Mouse (Mus musculus) R1 (cell line): ENCODE measurements around the gene Lalba.
"Not testable (repeated sequence)": the region's sequence is repeated elsewhere in the genome, so short reads cannot be mapped to it uniquely, and the experiment has no call there.

Experiments
- DNase-seq: peaks from one replicate; pipeline ENCODE4 v3.0.0-alpha.2; 2018; ENCODE audit warnings: low read depth, low spot score

The Lalba gene

DNA sequence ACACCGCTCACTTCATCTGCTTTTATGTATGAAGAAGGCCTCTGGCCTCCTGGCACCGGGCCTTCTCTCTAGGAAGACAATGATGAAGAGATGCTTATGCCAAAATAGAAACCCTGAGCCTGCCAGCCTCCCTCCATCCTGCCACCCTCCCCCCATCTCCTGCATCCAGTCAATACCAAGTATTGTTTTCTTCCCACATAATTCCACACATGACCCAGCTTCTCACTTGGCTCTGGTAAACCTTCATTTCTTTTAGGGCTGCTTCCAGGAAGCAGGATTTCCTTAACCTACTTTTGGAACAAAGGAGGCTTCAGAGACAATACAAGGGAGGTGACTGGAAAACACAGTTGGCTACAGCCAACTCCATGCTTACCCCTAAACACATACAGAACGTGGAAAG lies at the start of gene Lalba:
Gene Lalba, minus strand, starts transcription at position 21 of the 400 bp plus-strand sequence.
- DNase-seq = no peak

DNA sequence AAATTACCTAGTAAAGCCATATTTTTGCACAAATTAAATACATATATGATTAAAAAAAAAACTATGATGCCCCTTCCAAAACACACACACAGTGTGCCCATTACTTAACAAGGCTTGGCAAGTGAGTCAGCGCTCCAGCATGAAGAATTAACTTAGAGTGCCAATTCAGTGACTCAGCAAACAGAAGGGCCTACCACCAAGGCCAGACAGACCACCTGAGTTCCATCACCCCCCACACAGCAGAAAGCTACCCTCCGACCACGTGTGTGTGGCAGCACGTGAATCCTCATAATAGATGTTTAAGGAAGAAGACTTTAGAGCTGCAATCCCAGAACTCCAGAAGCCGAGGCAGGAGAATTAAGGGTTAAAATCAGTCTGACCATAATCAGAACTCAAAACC lies 49.8 kb upstream of the Lalba start:
- DNase-seq = peak; percentile 36

DNA sequence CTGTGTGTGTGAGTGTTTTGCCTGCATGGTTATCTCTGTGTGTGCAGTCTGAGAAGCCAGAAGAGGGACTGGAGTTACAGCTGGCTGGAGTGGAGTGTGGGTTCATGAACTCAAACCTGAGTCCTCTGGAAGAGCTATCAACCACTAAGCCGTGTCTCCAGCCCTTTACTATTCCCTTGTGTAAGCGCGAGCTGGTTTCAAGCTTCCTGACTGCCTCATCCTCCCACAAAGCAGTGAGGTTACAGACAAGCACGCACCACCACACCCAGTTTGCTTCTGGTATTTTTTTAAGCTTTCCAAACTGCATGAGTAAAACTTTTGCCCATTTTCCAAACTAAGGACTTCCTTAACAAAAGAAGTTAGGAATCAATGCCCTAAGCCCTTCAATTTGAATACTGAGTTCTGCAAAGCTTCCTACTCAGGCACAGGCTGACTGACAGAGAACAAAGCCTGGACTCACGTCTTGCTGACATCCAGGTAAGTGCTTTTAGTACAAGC lies 45.6 kb upstream of the Lalba start:
- peak; percentile 55 for DNase-seq

DNA sequence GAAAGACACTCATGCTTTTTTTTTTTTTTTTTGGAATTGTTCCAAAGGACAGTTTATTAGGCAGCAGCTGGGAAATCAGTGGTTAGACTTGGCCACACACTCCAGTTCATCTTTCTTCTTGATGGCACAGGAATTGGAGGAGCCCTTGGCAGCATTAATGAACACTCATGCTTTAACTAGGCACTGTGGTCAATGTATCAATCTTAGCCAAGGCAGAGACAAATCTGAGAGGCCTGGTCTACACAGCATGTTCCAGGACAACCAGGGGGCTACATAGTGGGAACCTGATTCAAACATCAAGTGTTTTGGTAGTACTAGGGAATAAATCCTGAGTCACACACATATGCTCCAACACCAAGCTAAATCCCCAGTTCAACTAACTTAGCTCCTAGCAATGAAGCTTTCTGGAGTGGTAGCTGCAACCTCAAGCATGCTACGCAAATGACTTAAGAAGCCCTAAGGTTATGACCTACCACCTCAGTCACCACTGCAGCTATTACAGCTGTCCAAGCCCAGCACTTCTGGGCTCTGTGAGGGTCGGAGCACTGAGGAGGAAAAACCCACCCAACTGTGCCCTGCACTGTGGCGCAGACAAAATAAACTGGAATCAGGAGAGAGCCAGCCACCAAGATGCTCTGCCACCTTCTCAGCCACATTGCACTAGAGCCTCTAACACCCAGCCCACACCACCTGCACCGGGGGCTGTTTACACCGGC lies 44.7 kb upstream of the Lalba start:
- DNase-seq = no peak

DNA sequence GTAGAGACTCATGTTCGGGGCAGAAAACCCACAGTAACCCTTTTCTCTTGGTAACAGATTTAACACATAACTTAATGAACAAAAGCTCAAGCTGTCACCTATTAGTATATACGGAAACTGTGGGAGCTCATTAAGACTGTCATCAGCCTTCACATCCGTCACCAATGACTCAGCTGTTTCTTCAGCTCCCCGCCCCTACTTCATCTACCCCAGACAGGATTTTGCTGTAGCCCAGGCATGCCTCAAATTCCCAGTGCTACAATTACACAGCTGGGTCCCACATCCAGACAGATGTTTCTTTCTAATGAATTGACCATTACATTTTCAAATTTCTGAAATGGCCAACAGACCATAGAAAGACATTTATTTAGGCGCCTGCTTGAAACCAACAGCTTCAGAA lies 43.5 kb upstream of the Lalba start:
- DNase-seq = peak; percentile 77

DNA sequence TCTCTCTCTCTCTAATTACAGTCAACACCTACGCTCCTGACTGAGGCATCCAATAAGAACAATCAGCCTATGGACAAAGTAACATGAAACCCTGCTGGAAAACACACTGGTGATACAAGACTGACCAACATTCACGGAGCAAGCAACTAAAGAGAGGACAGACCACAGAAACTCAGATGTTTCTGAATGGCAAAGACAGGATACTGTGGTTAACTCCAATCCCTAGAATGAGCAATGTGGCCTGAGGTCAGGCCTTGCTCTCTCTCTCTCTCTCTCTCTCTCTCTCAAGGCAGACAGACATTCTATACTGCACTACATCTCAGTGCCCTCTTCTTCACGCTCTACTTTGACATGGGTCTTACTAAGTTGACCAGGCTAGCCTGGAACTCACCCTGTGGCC lies 38.7 kb upstream of the Lalba start:
- no peak for DNase-seq

DNA sequence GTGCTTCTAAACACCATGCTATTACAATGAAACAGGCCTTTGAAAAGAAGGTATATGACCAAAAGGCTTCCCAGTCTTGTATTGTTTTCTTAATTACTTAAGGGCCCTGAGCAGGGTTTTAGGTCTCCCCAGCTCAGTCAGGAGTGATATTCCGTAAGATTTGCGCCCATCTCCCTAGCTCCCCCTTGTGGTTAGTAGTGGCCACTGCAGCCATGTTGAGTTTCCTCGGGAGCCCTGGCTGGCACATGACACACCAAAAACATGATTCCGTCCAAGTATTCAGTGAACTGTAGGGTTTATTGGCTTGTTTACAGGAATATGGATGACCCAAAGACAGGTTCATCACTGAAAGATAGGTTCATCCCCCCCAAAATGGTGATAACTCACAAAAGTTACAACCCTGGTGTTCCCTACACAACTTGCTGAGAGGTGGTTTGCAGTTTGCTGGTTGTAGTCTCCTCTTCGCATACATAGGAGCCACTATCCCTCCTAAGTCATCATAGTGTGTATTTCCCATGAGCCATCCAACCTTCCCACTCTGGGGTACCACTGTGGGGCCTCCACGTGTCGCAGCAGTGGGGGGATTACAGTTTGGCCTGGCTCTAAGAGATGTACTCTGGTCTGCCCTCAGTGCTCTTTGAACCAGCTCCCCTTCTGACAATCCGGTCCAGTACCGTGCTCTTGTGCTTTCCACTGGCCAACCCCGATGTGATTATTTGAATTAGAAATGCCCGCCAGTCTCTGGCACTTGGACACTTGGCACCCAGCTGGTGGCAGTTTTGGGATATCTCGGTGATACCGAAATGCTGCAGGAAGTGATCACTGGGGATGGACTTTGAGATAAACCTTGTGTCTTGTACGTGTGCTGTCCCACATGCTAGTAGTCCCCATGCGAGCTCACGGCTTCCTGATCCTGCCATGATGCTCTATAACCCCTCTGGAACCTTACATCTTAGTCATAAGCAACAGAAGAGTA lies 35.1 kb upstream of the Lalba start:
- peak; percentile 71 for DNase-seq

DNA sequence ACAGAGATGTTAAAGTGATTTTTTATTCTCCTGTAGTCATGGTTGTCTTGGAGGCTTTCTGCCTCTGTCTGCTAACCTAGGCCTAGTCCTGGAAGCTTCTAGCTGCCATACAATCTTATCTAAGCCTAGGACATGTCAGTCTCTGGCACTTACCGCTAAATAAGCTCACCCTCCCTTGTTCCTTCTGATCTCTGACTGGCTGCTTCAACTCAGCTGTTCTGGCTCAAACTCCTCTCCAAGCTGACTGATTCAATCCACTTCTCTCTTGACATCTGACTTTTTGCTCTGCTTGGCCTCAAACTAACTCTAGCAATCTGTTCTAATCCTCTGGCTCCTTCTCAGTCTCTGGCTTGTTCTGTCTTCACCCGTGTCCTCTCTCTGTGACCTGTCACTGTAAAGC lies 32.3 kb upstream of the Lalba start:
- not testable (repeated sequence) for DNase-seq

DNA sequence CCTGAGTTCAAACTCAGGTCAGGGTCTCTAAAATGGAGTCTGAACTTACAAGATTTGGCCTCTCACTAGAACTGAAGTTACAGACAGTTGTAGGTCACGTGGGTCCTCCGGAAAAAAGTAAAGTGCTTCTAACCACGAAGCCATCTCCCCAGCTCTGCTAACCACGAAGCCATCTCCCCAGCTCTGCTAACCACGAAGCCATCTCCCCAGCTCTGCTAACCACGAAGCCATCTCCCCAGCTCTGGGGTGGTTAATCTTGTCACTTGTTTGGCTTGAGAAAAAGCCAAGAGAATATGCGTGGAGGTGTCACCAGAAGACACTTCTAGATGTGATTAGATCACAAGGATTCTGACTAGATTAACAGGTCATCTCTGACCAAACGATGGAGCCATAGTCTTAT lies 31.6 kb upstream of the Lalba start:
- DNase-seq = no peak

DNA sequence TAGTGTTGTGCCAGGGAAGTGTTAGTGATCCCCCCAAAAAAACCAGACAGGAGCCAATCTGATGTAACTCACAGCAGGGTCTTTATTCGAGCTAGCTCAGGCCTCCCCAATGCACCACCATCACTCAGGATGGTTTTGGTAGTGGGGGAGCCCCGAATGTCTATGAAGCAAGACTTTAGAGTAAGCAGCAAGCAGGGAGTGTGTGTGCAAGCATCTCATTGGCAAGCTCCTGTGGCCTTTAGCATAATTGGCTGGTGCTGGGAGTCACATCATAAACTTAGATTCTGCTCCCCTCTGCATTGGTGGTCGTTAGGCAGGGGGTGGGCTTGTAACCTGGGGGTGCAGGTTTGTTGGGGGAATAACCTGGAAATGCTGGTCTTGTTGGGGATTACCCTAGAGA lies 31.2 kb upstream of the Lalba start:
- DNase-seq = not testable (repeated sequence)

DNA sequence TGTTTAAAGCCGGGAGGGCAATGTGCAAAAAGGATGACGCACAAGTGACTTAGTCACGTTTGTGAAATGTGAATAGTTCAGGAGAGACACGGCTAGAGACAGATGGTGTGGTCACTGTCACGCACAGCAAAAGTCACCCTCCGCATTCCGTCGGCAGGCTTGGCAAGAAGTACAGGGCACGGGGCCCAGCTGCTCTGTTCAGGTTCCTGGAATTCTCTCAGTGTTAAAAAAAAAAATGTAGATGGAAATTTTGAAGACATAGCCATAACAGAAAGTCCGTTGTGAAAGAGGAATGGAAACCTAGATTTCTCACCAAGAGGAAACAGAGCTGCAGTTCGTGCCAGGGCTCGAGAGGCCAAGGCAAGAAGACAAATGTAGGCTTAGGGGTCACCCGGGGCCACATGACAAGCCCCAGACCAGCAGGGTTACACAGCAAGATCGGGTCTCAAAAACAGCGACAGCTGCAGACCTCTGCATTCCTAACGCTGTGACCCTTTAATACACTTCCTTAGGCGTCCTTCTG lies 30.3 kb upstream of the Lalba start:
- DNase-seq = no peak

DNA sequence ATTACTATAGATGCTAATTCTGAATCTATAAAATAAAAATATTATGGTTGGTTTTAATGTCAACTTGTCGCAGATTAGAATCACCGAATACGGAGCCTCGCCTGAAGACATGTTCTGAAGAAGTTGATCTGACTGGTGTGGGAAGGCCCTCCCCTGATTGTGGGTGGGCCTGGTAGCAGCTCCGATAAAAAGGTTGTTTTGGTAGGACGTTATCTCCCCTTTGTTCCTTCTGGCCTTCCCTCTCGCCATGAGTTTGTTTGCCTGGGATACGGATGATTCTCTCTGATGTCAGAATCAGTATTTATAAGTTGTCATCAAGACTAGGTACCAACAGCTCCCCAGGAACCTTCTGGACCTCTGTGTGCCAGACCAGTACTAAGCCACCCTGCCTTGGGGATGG lies 29.7 kb upstream of the Lalba start:
- DNase-seq = no peak

DNA sequence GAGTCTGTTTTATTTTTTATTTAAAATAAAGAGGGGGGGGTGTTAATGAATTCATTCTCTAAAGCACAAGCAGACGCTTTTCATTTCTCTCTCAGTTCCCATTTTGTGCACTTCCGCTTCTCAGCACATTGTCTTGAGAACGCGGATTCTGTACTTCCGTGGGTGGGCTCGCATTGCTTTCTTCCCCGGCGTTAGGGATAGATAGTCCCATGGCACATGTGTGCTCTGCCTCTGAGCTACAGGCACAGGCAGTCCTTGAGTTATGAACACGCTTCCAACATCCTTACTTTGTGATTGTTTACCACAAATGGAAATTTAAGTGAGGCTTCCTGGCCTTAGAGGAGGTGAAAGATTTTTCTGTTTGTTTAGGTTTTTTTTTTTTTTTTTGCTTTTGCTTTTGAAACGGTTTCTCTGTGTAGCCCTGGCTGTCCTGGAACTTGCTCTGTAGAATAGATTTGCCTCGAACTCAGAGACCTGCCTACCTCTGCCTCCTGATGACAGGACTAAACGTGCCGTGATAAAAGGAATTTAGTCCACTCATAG lies 28.9 kb upstream of the Lalba start:
- DNase-seq = no peak

DNA sequence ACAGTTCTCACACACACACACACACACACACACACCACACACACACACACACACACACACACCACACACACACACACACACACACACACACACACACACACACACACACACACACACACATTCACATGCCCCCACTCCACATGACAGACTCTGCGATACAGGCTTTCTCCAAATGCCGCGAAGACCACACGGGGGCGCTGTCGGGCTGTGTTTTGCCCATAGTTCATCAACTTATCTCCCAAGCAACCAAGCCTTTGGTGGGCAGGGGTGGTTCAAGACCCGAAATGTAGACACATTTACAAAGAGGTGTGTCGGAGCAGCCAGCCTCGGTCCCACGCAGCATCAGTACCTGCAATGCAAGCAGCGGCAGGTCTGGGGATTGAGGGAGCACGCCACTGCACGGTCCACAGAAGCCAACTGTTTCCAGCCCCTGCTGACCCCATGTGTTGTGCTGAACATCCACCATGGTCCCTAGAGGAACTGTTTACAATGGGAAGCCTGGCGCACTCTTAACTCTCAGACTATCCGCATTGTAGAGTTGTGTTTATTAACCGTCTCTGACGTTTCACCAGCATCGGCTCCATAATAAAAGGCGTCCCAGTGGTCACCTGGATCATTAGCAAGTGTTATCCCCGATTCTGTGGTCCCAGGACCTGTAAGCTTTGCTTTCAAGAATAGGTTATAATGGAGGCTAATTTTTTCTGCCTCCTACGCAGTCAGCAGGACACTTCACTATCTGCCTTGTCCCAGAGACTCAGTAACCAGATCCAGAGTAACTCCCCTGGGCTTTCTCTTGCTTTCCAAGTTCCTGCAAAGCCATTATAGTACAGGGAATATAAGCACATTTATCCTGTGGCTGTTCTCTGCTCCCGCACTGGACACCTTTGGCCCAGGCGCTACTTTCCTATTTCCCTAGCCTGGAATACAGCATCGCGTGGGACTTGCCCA lies 28.2 kb upstream of the Lalba start:
- peak; percentile 84 for DNase-seq

DNA sequence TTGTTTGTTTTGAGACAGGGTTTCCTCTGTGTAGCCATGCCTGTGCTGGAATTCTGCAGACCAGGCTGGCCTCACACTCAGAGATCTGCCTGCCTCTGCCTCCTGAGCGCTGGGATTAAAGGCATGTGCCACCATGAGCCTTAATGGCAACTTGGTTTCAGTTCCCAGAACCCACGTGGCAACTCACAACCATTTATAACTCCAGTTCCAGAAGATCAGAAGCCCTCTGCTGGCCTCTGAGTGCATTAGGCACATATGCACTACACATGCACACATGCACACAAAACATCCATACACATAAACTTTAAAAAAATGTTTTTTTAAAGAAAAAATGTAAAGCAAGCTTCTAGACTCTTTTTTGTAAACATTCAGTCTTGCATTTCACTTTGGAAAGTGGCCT lies 26.9 kb upstream of the Lalba start:
- DNase-seq = no peak

DNA sequence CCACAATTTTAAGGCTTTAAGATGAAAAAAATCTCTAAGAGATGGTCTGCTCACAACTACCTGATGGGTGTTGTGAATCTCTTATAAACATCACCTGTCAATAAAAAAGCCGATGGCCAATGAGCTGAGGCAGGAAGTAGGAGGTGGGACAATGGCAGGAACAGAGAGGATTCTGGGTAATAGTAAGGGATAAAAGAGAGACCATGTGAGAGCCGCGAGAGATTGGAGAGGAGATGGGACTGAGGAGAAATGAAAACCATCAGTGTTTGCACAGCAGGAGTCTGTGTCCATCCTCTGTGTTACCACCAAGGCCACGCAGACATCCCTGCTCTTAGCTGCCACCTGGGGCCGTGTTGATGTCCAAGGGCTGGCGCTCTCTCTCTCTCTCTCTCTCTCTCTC lies 24.8 kb upstream of the Lalba start:
- peak; percentile 77 for DNase-seq

DNA sequence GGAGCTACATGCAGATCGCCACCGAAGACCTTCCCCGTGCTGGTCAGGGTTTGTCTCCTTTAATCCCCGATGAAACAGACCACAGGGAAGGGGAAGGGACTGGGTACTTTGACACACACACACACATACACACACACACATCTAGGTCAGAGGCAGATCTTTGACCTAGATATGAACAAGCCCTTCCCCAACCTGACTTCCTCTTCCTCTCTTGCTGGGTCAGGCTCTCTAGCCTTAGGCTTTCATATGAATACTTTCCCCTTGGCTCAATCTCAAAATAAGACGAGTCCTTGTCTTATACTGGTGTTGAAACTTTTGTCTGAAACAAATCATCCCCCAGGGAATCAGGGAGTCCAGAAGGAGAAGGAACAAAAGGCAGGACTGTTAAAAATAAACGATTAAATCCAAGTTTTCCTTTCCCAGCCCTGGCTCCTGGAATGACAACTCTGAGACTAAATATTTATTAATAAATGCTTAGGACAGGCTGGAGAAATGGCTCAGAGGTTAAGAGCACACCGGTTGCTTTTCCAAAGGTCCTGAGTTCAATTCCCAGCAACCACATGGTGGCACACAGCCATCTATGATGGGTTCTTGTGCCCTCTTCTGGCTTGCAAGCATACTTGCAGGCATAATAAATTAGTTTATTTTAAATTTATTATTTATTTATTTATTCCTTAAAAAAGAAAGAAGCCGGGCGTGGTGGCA lies 23.9 kb upstream of the Lalba start:
- no peak for DNase-seq

DNA sequence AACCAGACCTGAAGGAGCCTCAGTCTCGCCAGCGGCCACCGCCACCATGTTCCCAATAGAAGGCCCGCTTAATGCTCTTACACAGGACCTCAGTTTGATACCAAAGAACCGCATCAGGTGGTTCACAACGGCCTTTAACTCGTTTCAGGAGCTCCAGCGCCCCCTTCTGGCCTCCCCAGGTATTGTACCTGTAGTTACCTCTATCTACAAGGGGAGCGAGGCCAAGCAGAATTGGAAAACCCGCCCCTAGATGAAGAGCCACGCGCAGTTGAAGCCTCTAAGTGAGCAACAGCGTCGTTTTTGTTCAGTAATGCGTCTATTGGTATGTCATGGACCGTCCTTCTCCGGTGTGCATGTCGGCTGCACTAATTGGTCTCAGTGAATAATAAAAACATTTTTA lies 22.0 kb upstream of the Lalba start:
- peak; percentile 87 for DNase-seq

DNA sequence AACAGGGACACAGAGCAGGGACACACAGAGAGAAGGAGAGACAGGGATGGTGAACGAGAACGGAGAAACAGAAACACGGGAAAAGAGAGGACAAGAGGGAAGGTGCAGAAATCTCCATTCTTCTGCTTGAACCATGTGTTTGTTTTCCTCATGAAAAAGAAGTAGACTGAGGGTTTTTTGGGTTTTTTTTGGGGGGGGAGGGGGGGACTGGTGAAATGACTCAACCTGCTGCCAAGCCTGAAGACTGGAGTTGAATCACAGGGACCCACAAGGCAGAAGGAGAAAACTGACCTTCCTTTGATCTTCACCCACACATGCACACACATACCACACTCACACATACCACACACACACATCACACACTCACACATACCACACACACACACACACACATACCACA lies 20.8 kb upstream of the Lalba start:
- no peak for DNase-seq

DNA sequence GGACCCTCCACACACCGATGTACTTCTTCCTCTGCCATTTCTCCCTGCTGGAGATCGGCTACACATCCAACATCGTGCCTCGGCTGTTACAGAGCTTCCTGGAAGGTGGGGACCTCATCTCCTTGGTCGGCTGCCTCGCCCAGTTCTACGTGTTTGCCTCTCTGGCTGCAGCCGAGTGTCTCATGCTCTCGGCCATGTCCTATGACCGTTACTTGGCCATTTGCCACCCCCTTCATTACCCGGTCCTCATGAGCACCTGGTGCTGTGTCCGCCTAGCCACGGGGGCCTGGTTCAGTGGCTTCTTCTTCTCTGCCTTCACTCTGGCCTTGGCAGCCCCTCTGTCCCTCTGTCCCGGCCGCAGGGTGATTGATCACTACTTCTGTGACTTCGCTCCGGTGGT lies 15.1 kb upstream of the Lalba start:
- no peak for DNase-seq
